Mouse (Mus musculus) E14TG2a.4 (cell line): Measurements from ENCODE around the gene Cacna1h.

Experiments
- CTCF ChIP-seq: conservative IDR thresholded peaks from 2 replicates; pipeline ENCODE4 v1.5.1; 2014; ENCODE audit warnings: low read length
- NANOG ChIP-seq: IDR thresholded peaks from 2 replicates; pipeline ENCODE4 v1.6.1; 2014; ENCODE audit warnings: borderline replicate concordance, low read length, mixed read lengths
- POU5F1 ChIP-seq: IDR thresholded peaks from 2 replicates; pipeline ENCODE4 v1.6.1; 2014; ENCODE audit warnings: low read length, borderline replicate concordance

DNA sequence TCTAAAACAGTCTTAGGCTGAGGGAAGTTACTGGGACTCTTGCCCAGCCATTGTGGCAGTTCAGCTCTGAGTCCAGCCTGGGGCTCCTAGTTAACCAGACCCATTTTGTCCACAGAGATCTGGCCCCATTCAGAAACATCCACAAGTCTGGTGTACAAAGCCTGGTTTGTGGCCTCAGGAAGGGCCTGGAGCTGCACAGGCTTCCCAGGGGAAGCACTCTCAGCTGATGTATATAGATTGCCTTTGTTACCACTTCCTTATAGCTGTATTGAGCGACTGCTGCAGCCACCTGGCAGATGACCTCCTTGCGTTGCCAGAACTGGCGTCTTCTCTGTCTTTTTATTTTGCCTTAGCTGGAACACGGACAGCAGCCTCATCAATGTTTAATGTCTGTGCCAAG is 11.5 kb upstream of the Cacna1h start:
- no peak for TF ChIP-seq CTCF
- TF ChIP-seq POU5F1: no peak
- no peak for TF ChIP-seq NANOG
